Mouse (Mus musculus): Measurements from ENCODE around the gene Vmn2r41. TPM values are rescaled to one million over a fixed set of nuclear protein-coding genes. Genes with fewer than 3 reads are reported as not detected.
"Not testable (repeated sequence)": the region's sequence is repeated elsewhere in the genome, so short reads cannot be mapped to it uniquely, and the experiment has no call there.

The Vmn2r41 gene
- polyA plus RNA-seq (2014; fragmentation: Nextera tagmentation; extraction: Ambion mirVana), result not detected in 2 replicates

DNA sequence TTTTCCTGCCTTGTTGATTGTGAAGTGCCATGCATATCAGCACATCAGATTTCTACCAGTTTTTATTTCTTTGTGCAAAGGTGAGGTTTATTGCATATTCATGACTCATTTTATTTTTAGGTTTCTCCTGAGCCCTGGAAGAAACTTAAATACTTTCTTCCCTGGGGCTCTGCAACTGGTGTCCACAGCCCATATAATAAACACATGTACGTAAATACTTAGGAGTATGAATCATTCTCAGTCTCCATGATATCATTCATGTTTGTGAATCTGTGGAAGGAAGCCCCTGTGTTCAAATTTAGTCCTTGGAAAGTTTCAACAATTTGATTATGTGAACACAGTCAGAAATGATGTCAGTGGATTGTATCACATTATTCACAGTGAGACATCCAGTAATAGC is at the start of gene Vmn2r41:
Gene Vmn2r41 (minus strand): TSS at position 101 of the 400 bp plus-strand sequence.
- not testable (repeated sequence) for H3K4me1 ChIP-seq (ENCODE audit: control insufficient read depth, insufficient read depth, low read length); H3K4me2 ChIP-seq (ENCODE audit: low read length); H3K36me3 ChIP-seq (ENCODE audit: control insufficient read depth, insufficient read depth, low read length); DNase-seq; H3K27ac ChIP-seq (replicated peaks; ENCODE audit: low read depth, low read length); H3K27me3 ChIP-seq (ENCODE audit: control insufficient read depth, insufficient read depth, low read length); ATAC-seq (ENCODE audit: low FRiP score, low TSS enrichment); H3K9me3 ChIP-seq (ENCODE audit: control insufficient read depth, low read length); H3K9ac ChIP-seq (replicated peaks; ENCODE audit: low read length); H3K4me3 ChIP-seq (replicated peaks; ENCODE audit: low read depth, low read length)
- no CpG with 5 or more reads among the region's 1 CpGs for WGBS

DNA sequence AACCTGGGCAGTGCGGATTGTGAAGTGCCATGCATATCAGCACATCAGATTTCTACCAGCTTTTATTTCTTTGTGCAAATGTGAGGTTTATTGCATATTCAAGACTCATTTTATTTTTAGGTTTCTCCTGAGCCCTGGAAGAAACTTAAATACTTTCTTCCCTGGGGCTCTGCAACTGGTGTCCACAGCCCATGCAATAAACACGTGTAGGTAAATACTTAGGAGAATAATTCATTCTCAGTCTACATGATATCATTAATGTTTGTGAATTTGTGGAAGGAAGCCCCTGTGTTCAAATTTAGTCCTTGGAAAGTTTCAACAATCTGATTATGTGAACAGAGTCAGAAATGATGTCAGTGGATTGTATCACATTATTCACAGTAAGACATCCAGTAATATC is 38.8 kb upstream of the Vmn2r41 start, which contains the start of gene Vmn2r42:
Gene Vmn2r42 (minus strand): TSS at position 101 of the 400 bp plus-strand sequence.
- not testable (repeated sequence) for ATAC-seq (ENCODE audit: low FRiP score, low TSS enrichment)

DNA sequence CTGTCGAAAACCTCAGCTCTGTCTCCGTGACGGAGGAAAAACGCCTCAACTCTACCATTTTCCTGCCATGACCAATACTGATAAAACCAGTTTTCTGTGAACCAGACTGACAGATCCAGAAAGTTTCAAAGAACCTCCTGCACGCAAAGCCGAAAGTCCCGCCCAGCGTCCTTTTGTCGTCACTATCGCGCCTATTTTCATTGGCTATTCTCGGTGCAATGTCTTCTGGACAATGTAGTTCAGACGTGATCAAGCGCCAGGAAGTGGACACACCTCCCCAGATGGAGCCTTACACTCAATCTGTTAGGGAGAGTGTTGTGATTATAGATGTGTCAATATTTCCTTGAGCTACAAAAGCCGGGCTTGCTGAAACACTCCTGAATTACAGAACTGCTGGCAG is 68.6 kb downstream of the Vmn2r41 start:
- H3K36me3 ChIP-seq (ENCODE audit: control insufficient read depth, insufficient read depth, low read length); H3K27me3 ChIP-seq (ENCODE audit: control insufficient read depth, insufficient read depth, low read length); H3K9ac ChIP-seq (replicated peaks; ENCODE audit: low read length); ATAC-seq (ENCODE audit: low FRiP score, low TSS enrichment); H3K4me1 ChIP-seq (ENCODE audit: control insufficient read depth, insufficient read depth, low read length); H3K27ac ChIP-seq (replicated peaks; ENCODE audit: low read depth, low read length); H3K9me3 ChIP-seq (ENCODE audit: control insufficient read depth, low read length); H3K4me2 ChIP-seq (ENCODE audit: low read length); DNase-seq; H3K4me3 ChIP-seq (replicated peaks; ENCODE audit: low read depth, low read length): not testable (repeated sequence)
- 37% methylated on average over 11 of the region's 15 CpGs for WGBS

More for the DNA sequence above, 38.8 kb upstream of the Vmn2r41 start, which contains the start of gene Vmn2r42:
- DNase-seq; H3K4me3 ChIP-seq (replicated peaks; ENCODE audit: low read depth, low read length); H3K4me2 ChIP-seq (ENCODE audit: low read length); H3K9me3 ChIP-seq (ENCODE audit: control insufficient read depth, low read length); H3K27ac ChIP-seq (replicated peaks; ENCODE audit: low read depth, low read length); H3K9ac ChIP-seq (replicated peaks; ENCODE audit: low read length); H3K36me3 ChIP-seq (ENCODE audit: control insufficient read depth, insufficient read depth, low read length); H3K27me3 ChIP-seq (ENCODE audit: control insufficient read depth, insufficient read depth, low read length); H3K4me1 ChIP-seq (ENCODE audit: control insufficient read depth, insufficient read depth, low read length): not testable (repeated sequence)
- WGBS, result no CpG with 5 or more reads among the region's 2 CpGs

Other genes with a start within 250 kb of the Vmn2r41 start
- gene Vmn2r42, start 38.7 kb upstream of the Vmn2r41 start, polyA plus RNA-seq (2014; fragmentation: Nextera tagmentation; extraction: Ambion mirVana), result not detected in 2 replicates
- not detected in 2 replicates for gene Vmn2r43, start 98.9 kb upstream of the Vmn2r41 start, polyA plus RNA-seq (2014; fragmentation: Nextera tagmentation; extraction: Ambion mirVana)
- not detected in 2 replicates for gene Vmn2r44, start 221.7 kb upstream of the Vmn2r41 start, polyA plus RNA-seq (2014; fragmentation: Nextera tagmentation; extraction: Ambion mirVana)